Mouse (Mus musculus): Measurements from ENCODE around the gene Notch2. TPM values are rescaled to one million over a fixed set of nuclear protein-coding genes. Genes with fewer than 3 reads are reported as not detected.

Gene Notch2
- 275 to 293 TPM (median 287 TPM) in 4 replicates for total RNA-seq (2023; ENCODE audit: inconsistent age)

GRCm38 (mm10) chr3:98013401-98014281 is at the start of gene Notch2:
Gene Notch2, plus strand, starts transcription at chr3:98013527.

GRCm38 (mm10) chr3:98160330-98160729 is 147.0 kb downstream of the Notch2 start, which contains the start of gene Adam30:
Gene Adam30, plus strand, starts transcription at chr3:98160630.

Other genes with a start within 250 kb of the Notch2 start
- 15.4 to 21.1 TPM (median 20.0 TPM) in 4 replicates for gene Pde4dip, start 124.8 kb upstream of the Notch2 start, total RNA-seq (2023; ENCODE audit: inconsistent age)
- 46.2 to 59.9 TPM (median 52.0 TPM) in 4 replicates for gene Sec22b, start 112.3 kb upstream of the Notch2 start, total RNA-seq (2023; ENCODE audit: inconsistent age)
- gene Adam30, start 147.1 kb downstream of the Notch2 start, total RNA-seq (2023; ENCODE audit: inconsistent age), result 8.4 to 11.5 TPM (median 10.6 TPM) in 4 replicates
- not detected in 4 replicates for gene Reg4, start 208.6 kb downstream of the Notch2 start, total RNA-seq (2023; ENCODE audit: inconsistent age)

All from B cell, adult (primary cell).